Mouse (Mus musculus) mouse embryonic stem cell (cell line): Measurements from ENCODE around the gene Stard5.

Experiments
- in situ Hi-C, 2 experiments: fragments of 300-500 bp; cut with MboI; formaldehyde crosslinking; loops; 1 replicate in 1 of 2; 3 replicates in 1 of 2; pipeline ENCODE4 v1.14.3; 2019 to 2020; ENCODE audit warnings: low sequenced_read_pairs in 2 of 2, low pct_unique_long_range_greater_than_20kb in 1 of 2, mixed read lengths in 1 of 2; ENCODE audit not compliant: unreplicated experiment in 1 of 2

The Stard5 gene

GRCm38 (mm10) chr7:83631073-83631827 lies 509 bp upstream of the Stard5 start:
- in situ Hi-C loops: no loop called here

- in situ Hi-C loops: no loop called here
Observed at GRCm38 (mm10) chr7:83632682-83633120, 942 bp downstream of the Stard5 start.

GRCm38 (mm10) chr7:83633856-83634255 lies 2.1 kb downstream of the Stard5 start:
- in situ Hi-C loops: no loop called here

GRCm38 (mm10) chr7:83635726-83636125 lies 4.0 kb downstream of the Stard5 start:
- in situ Hi-C loops: no loop called here

GRCm38 (mm10) chr7:83636425-83636824 lies 4.7 kb downstream of the Stard5 start:
- in situ Hi-C loops: no loop called here

GRCm38 (mm10) chr7:83637781-83638583 lies 6.2 kb downstream of the Stard5 start:
- in situ Hi-C loops: no loop called here

GRCm38 (mm10) chr7:83639084-83639483 lies 7.3 kb downstream of the Stard5 start:
- in situ Hi-C loops: no loop called here

GRCm38 (mm10) chr7:83640581-83640980 lies 8.8 kb downstream of the Stard5 start:
- in situ Hi-C loops: no loop called here

GRCm38 (mm10) chr7:83641163-83641562 lies 9.4 kb downstream of the Stard5 start:
- in situ Hi-C loops: no loop called here

GRCm38 (mm10) chr7:83643581-83643980 lies 11.8 kb downstream of the Stard5 start:
- in situ Hi-C loops: no loop called here

GRCm38 (mm10) chr7:83644761-83645160 lies 13.0 kb downstream of the Stard5 start:
- in situ Hi-C loops: no loop called here

- in situ Hi-C loops: no loop called here
Observed at GRCm38 (mm10) chr7:83645476-83645875, 13.7 kb downstream of the Stard5 start.

GRCm38 (mm10) chr7:83648807-83649206 lies 17.0 kb downstream of the Stard5 start:
- in situ Hi-C loops: no loop called here

- in situ Hi-C loops: no loop called here
Observed at GRCm38 (mm10) chr7:83650638-83651037, 18.9 kb downstream of the Stard5 start.

GRCm38 (mm10) chr7:83652498-83652897 lies 20.7 kb downstream of the Stard5 start:
- in situ Hi-C loops: no loop called here

GRCm38 (mm10) chr7:83653605-83654051 lies 21.9 kb downstream of the Stard5 start:
- in situ Hi-C loops: no loop called here

GRCm38 (mm10) chr7:83654196-83654595 lies 22.4 kb downstream of the Stard5 start:
- in situ Hi-C loops: no loop called here

- in situ Hi-C loops: no loop called here
Observed at GRCm38 (mm10) chr7:83654938-83655630, 23.3 kb downstream of the Stard5 start.

- in situ Hi-C loops: no loop called here
Observed at GRCm38 (mm10) chr7:83658716-83659115, 27.0 kb downstream of the Stard5 start.
